Mouse (Mus musculus): Measurements from ENCODE around the gene Slc2a3.
"Not testable (repeated sequence)": the region's sequence is repeated elsewhere in the genome, so short reads cannot be mapped to it uniquely, and the experiment has no call there.

Gene Slc2a3

GRCm38 (mm10) chr6:122764446-122765297, 36.8 kb downstream of the Slc2a3 start:
- peak; percentile 81 for DNase-seq (ENCODE audit: low spot score)

DNA sequence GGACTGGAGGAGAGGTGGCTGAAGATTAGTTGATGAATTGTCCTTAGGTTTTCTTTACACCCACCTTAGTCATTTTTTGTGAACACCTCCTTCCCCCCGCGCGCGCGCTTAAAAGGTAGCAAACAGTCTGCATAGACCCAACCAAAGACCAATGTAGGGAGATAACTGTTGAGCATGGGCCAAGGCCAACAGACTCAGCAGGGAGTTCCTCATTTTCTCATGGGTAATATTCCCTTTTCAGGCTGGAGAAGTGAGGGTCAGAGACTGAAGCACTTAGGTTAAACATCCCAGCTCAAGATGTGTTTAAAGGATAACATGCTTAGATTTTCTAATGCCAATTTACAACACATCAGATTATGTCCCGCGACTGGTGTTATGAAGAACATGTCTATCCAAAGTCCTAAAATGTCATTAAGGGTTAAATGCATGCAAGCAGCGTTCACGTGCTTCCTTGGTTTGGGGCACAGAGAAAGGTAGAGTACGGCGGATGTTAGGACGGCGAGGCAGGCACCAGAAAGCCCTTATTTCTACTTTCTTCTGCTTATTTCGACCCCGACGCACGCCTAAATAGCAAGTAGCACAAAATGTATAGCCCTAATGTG, 37.5 kb downstream of the Slc2a3 start:
- no peak for DNase-seq (ENCODE audit: low spot score)

DNA sequence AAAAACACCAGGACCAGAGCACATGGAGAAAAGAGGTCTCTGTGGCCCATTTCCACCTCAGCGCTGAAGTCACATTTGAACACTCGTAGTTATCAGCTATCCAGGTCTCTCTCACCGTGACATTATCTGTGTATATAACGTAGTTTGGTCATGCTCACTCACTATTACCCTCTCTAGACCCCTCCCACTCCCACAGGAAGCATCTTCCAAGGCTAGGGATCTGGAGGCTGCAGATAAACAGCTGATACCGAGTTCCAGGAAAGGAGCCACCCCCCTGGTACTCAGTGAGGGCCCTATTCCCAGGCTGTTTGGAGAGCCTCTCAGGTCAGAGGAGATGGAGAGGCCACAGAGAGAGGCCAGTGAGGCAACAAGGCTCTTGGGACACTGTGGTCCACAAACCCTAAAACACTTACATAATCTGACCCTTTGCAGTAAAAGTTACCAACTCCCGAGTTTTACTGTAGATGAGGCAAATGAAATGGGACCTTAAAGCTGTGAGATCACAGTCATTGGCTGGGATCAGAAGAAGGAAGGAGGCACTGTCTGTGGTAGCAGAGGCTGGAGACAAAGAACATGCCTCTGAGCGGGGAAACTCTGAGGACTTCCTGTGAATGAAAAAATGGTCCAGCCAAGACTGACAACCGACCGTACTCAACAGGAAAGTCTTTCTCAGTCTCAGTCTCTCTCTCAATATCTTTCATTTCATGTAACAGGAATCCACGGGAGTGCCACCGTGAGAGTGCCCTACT, 38.3 kb downstream of the Slc2a3 start:
- peak; percentile 65 for DNase-seq (ENCODE audit: low spot score)

- DNase-seq (ENCODE audit: low spot score) = no peak
Observed at GRCm38 (mm10) chr6:122762480-122762879, 39.0 kb downstream of the Slc2a3 start.

- DNase-seq (ENCODE audit: low spot score) = no peak
Observed at GRCm38 (mm10) chr6:122761901-122762300, 39.5 kb downstream of the Slc2a3 start.

GRCm38 (mm10) chr6:122761011-122761599, 40.3 kb downstream of the Slc2a3 start:
- DNase-seq (ENCODE audit: low spot score) = peak; percentile 79

GRCm38 (mm10) chr6:122758732-122759131, 42.7 kb downstream of the Slc2a3 start:
- no peak for DNase-seq (ENCODE audit: low spot score)

- no peak for DNase-seq (ENCODE audit: low spot score)
Observed at GRCm38 (mm10) chr6:122755913-122756312, 45.5 kb downstream of the Slc2a3 start.

DNA sequence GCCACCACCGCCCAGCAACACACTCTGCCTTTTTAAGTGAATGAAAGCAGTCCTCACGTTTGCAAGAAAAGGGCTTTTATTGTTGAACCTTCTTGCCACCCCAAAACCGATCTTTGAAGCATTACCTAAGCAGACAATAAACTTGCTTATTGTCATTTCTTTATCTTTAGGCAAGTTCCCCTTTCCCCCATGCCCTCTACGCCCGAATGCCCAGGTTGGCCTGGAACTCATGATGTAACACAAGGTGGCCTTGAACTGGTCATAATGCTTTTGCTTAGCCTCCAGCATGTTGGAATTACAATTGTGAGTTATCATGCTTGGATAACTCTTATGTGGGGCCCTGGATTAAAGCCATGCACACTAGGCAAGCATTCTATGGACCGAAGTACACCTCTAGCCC, 50.9 kb downstream of the Slc2a3 start:
- no peak for DNase-seq (ENCODE audit: low spot score)

- peak; percentile 18 for DNase-seq (ENCODE audit: low spot score)
Observed at GRCm38 (mm10) chr6:122744505-122745249, 56.8 kb downstream of the Slc2a3 start.

- DNase-seq (ENCODE audit: low spot score) = peak; percentile 71
Observed at GRCm38 (mm10) chr6:122743353-122743752, 58.1 kb downstream of the Slc2a3 start.

DNA sequence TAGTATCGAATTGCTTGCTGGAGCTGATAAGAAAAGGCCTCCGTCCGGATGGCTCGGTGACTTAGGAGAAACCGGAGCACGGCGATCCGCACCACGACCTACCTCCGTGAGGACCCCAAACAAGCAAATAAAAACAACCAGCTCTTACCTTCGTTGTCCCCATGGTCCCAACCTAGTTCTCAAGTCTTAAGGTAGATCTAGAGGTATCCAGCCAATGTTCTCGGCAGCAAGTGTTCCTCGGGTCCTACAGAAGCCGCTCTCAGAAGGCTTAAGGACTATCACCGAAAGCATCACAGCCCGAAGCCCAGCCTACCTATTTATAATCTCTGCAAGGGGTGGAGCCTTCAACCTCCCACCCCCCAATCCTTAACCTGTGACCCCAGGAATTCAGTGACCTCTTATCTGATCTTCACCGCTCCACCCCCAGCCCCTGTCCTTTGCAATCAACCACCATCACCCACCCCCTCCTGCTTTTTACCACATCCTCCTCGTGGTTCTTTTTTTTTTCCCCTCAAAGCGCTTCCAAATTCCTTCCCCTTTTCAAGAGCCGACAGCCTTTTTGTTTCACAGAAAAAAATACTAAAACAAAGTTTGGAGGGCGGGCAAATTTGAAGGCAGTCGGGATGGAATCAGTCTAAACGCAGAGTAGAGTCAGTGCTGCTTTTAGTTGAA, 59.1 kb downstream of the Slc2a3 start:
- peak; percentile 91 for DNase-seq (ENCODE audit: low spot score)

DNA sequence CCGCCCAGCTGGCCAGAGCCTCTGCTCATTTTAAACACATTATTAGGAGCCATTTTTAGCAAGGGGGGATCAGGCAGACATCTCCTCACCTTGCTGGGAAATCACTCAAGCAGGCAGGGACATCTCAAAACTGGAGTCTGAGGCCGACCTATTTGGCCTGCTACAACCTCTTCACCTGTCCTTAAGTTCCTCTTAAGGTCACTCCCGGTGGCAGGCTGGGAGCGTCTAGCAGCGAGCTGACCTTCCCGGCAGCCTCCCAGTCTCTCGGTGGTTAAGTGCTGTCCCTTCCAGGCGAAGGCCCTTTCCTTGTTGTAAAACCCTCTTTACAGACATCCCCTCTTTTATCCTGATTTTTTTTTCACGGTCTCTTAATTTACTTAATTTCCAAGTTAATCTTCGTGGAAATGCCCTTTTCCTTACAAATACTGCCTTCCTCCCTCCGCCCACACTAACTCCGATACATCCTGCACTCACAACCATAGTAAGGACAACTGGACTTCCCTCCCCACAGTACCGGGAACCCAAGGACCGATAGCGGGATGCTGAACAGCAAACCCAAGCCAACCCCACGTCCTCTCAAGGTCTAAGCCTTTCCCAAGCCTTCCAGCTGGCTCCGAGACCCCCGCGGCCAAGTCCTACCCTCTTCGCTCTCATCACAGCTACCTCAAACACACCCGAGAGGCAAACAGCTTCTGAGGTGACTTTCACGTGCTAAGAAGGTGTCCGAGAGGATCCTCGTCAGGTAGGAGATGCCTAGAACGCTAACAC, 59.8 kb downstream of the Slc2a3 start:
- no peak for DNase-seq (ENCODE audit: low spot score)

DNA sequence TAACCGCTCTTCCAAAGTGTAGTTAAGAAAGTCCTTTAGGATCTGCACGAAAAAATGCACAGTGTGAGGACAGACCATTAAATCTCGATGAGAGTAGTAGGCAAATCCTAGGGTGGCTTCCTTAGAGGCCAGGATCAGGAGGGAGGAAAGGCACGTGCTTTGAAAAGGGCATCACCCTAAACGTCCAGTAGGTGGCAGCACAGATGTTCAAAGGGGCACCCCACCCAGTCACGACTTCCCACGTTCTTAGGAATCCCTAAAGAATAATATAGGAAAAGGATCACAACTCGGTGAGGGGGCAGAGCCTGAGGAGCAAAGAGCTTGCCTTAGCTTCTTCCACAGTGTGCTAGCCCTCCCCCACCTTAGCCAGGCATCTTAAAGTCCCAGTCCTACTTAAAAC, 61.5 kb downstream of the Slc2a3 start:
- DNase-seq (ENCODE audit: low spot score) = peak; percentile 80

DNA sequence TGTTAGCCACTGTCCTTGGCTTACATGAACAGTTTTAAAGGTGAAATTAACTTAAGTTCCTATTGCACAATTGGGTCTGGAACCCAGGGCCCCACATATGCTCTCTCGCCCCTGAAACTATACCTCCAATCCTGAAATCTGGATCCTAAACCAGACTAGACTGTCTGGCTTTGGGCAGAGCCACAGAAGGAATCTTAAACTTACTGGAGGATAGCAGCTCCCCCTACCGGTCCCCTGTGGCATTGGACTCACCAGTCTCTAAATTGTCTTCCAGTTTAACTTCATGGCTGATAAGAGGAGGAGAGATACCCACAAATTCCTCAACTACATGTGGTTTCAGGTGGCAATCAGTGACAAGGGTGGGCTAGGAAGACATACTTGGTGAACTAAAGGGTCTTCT, 81.5 kb downstream of the Slc2a3 start:
- DNase-seq (ENCODE audit: low spot score) = peak; percentile 51

GRCm38 (mm10) chr6:122718224-122718623, 83.2 kb downstream of the Slc2a3 start:
- peak; percentile 73 for DNase-seq (ENCODE audit: low spot score)

- DNase-seq (ENCODE audit: low spot score) = no peak
Observed at GRCm38 (mm10) chr6:122715886-122716285, 85.6 kb downstream of the Slc2a3 start.

GRCm38 (mm10) chr6:122714707-122715365, 86.6 kb downstream of the Slc2a3 start:
- DNase-seq (ENCODE audit: low spot score) = no peak

- DNase-seq (ENCODE audit: low spot score) = not testable (repeated sequence)
Observed at GRCm38 (mm10) chr6:122713116-122713515, 88.3 kb downstream of the Slc2a3 start.

DNA sequence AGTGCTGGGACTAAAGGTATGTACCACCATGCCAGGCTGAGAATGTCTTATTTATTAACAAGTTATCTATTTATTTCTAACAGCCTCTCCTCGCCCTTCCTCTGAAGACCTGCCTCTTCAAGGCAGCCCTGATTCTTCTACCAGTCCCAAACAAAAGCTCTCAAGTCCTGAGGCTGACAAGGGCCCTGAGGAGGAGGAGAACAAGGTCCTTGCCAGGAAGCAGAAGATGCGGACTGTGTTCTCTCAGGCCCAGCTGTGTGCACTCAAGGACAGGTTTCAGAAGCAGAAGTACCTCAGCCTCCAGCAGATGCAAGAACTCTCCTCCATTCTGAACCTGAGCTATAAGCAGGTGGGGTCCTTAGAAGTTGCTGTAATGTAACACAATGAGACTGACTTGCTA, 90.0 kb downstream of the Slc2a3 start:
- DNase-seq (ENCODE audit: low spot score) = no peak

Data from yolk sac, embryonic 10.5 days (tissue).